Mouse (Mus musculus) MEL (cell line): Measurements from ENCODE around the gene Lrrc34. TPM values are rescaled to one million over a fixed set of nuclear protein-coding genes. Genes with fewer than 3 reads are reported as not detected.
A peak's percentile ranks its signal among the peaks of the same experiment; 100 is the strongest.

Experiments
- DNase-seq: peaks from one replicate; pipeline ENCODE4 v3.0.0; 2011; ENCODE audit warnings: low read depth, low spot score
- H3K27ac ChIP-seq: 2 replicates; pipeline ENCODE4 v1.5.1; 2012; ENCODE audit warnings: low read depth, mild to moderate bottlenecking, control low read depth, low read length, moderate library complexity; ENCODE audit not compliant: control insufficient read depth
- H3K27me3 ChIP-seq, 2 experiments: fragments of 150-350 bp in 1 of 2; sonication (generic) in 1 of 2; 2 replicates each; pipeline ENCODE4 v1.6.1; 2012; ENCODE audit warnings: low read length in 2 of 2, mild to moderate bottlenecking in 2 of 2, improper control_type of control experiment in 1 of 2, moderate library complexity in 1 of 2; ENCODE audit not compliant: insufficient read depth in 2 of 2, control insufficient read depth in 1 of 2
- H3K36me3 ChIP-seq, 2 experiments: 2 replicates each; pipeline ENCODE4 v1.6.1; 2012 to 2014; ENCODE audit warnings: low read length in 2 of 2, improper control_type of control experiment in 1 of 2, inconsistent platforms in 1 of 2, mild to moderate bottlenecking in 1 of 2; ENCODE audit not compliant: insufficient read depth in 2 of 2, control insufficient read depth in 1 of 2
- H3K4me1 ChIP-seq, 2 experiments: fragments of 150-350 bp in 1 of 2; sonication (generic) in 1 of 2; 2 replicates each; pipeline ENCODE4 v1.6.1; 2012; ENCODE audit warnings: low read length in 2 of 2, improper control_type of control experiment in 1 of 2, mild to moderate bottlenecking in 1 of 2; ENCODE audit not compliant: insufficient read depth in 2 of 2, control insufficient read depth in 1 of 2
- H3K4me3 ChIP-seq, 2 experiments: fragments of 150-350 bp in 1 of 2; sonication (generic) in 1 of 2; 2 replicates each; pipeline ENCODE4 v1.5.1; 2012; ENCODE audit warnings: low read depth in 2 of 2, low read length in 2 of 2, mild to moderate bottlenecking in 2 of 2, moderate library complexity in 2 of 2, control low read depth in 1 of 2, improper control_type of control experiment in 1 of 2; ENCODE audit not compliant: control insufficient read depth in 1 of 2, insufficient read depth in 1 of 2
- H3K79me2 ChIP-seq: 2 replicates; pipeline ENCODE4 v1.6.1; 2012; ENCODE audit warnings: mild to moderate bottlenecking, low read length, moderate library complexity; ENCODE audit not compliant: control insufficient read depth, poor library complexity, insufficient read depth
- H3K9ac ChIP-seq: 2 replicates; pipeline ENCODE4 v1.6.1; 2012; ENCODE audit warnings: low read depth, mild to moderate bottlenecking, control low read depth, low read length, moderate library complexity; ENCODE audit not compliant: control insufficient read depth, poor library complexity, severe bottlenecking
- H3K9me3 ChIP-seq: fragments of 150-350 bp; sonication (generic); replicated peaks from 2 replicates; pipeline ENCODE4 v1.6.1; 2012; ENCODE audit warnings: mild to moderate bottlenecking, low read length, improper control_type of control experiment, moderate library complexity; ENCODE audit not compliant: insufficient read depth
- BHLHE40 ChIP-seq: IDR thresholded peaks from 2 replicates; pipeline ENCODE4 v1.6.1; 2012; ENCODE audit warnings: low read depth, mild to moderate bottlenecking, inconsistent platforms, low read length, improper control_type of control experiment, borderline replicate concordance
- CHD1 ChIP-seq: IDR thresholded peaks from 2 replicates; pipeline ENCODE4 v1.6.1; 2012; ENCODE audit warnings: low read depth, mild to moderate bottlenecking, inconsistent platforms, low read length, improper control_type of control experiment
- CHD2 ChIP-seq: IDR thresholded peaks from 2 replicates; pipeline ENCODE4 v1.6.1; 2011; ENCODE audit warnings: low read length, improper control_type of control experiment
- CTCF ChIP-seq, 3 experiments: IDR thresholded peaks in 2 of 3; conservative IDR thresholded peaks in 1 of 3; 2 replicates each; pipeline ENCODE4 v1.5.1; 2011 to 2012; ENCODE audit warnings: low read length in 3 of 3, low read depth in 2 of 3, mild to moderate bottlenecking in 2 of 3, improper control_type of control experiment in 1 of 3, inconsistent platforms in 1 of 3, mixed read lengths in 1 of 3, moderate library complexity in 1 of 3; ENCODE audit not compliant: control insufficient read depth in 1 of 3, insufficient read depth in 1 of 3, poor library complexity in 1 of 3, severe bottlenecking in 1 of 3
- ETS1 ChIP-seq: IDR thresholded peaks from 2 replicates; pipeline ENCODE4 v1.6.1; 2012; ENCODE audit warnings: low read depth, mild to moderate bottlenecking, inconsistent platforms, low read length, improper control_type of control experiment, moderate library complexity
- GATA1 ChIP-seq: IDR thresholded peaks from 2 replicates; pipeline ENCODE4 v1.6.1; 2011; ENCODE audit warnings: low read depth, low read length, improper control_type of control experiment
- JUND ChIP-seq: IDR thresholded peaks from 2 replicates; pipeline ENCODE4 v1.6.1; 2011; ENCODE audit warnings: low read depth, mild to moderate bottlenecking, improper control_type of control experiment, low read length
- KAT2A ChIP-seq: conservative IDR thresholded peaks from 2 replicates; pipeline ENCODE4 v1.6.1; 2012; ENCODE audit warnings: low read depth, low read length, improper control_type of control experiment, inconsistent platforms
- MAFK ChIP-seq: IDR thresholded peaks from 2 replicates; pipeline ENCODE4 v1.6.1; 2011; ENCODE audit warnings: low read depth, mild to moderate bottlenecking, low read length, improper control_type of control experiment, borderline replicate concordance
- MAX ChIP-seq: IDR thresholded peaks from 2 replicates; pipeline ENCODE4 v1.6.1; 2011; ENCODE audit warnings: low read length, improper control_type of control experiment
- MYB ChIP-seq: IDR thresholded peaks from 2 replicates; pipeline ENCODE4 v1.6.1; 2011; ENCODE audit warnings: mild to moderate bottlenecking, low read depth, low read length, improper control_type of control experiment
- POLR2A ChIP-seq, 2 experiments: IDR thresholded peaks; 2 replicates each; pipeline ENCODE4 v1.6.1; 2011 to 2012; ENCODE audit warnings: low read length in 2 of 2, mild to moderate bottlenecking in 2 of 2, control low read depth in 1 of 2, improper control_type of control experiment in 1 of 2, low read depth in 1 of 2, moderate library complexity in 1 of 2; ENCODE audit not compliant: control insufficient read depth in 1 of 2, insufficient read depth in 1 of 2, poor library complexity in 1 of 2
- RAD21 ChIP-seq: IDR thresholded peaks from 2 replicates; pipeline ENCODE4 v1.6.1; 2011; ENCODE audit warnings: mild to moderate bottlenecking, low read depth, low read length, improper control_type of control experiment
- SMC3 ChIP-seq: IDR thresholded peaks from 2 replicates; pipeline ENCODE4 v1.6.1; 2011; ENCODE audit warnings: low read depth, low read length, improper control_type of control experiment
- polyA plus RNA-seq, 2 experiments: library from polyadenylated mRNA; stranded (reverse) in 1 of 2; unstranded in 1 of 2; fragments of >175 nt in 1 of 2; fragments of >200 nt in 1 of 2; gene quantifications; 2 replicates each; pipeline versions ENCODE4 v1.2.1 to v1.2.4; 2012; ENCODE audit warnings: low replicate concordance in 2 of 2, low read depth in 1 of 2; ENCODE audit not compliant: insufficient read length in 2 of 2, insufficient read depth in 1 of 2, missing spikeins in 1 of 2
- total RNA-seq: library from RNA; depleted of rRNA; stranded (reverse); fragments of 300-350 nt; gene quantifications from 2 replicates; pipeline ENCODE4 v1.2.3, GENCODE M21; 2012

Gene Lrrc34
- total and polyA plus RNA-seq, 3 experiments = not detected

GRCm38 (mm10) chr3:30646761-30647160 lies 908 bp downstream of the Lrrc34 start:
- Histone ChIP-seq H3K27ac (no peak overlapping the region), H3K9me3 (no peaks in the 10 kb centered on the region), H3K4me1 (no peaks in the 10 kb centered on the region), H3K27me3 (no peaks in the 10 kb centered on the region; a peak in 1 of 4 replicates), H3K36me3 (no peaks in the 10 kb centered on the region), H3K9ac (no peak overlapping the region), H3K79me2 (no peaks in the 10 kb centered on the region), H3K4me3 (no peak overlapping the region)
- DNase-seq = no peak
- no peak for TF ChIP-seq JUND
- no peak for TF ChIP-seq SMC3
- no peak for TF ChIP-seq MAX
- no peak for TF ChIP-seq GATA1
- no peak for TF ChIP-seq MAFK
- no peak for TF ChIP-seq KAT2A
- no peak for TF ChIP-seq CTCF (IDR thresholded peaks at IDR 0.05 in 2 of 3, conservative IDR thresholded peaks at IDR 0.05 in 1 of 3; ENCODE audit: control insufficient read depth in 1 of 3, insufficient read depth in 1 of 3, low read depth in 2 of 3, low read length in 3 of 3, poor library complexity in 1 of 3, severe bottlenecking in 1 of 3)

- no peak for DNase-seq
- Histone ChIP-seq H3K27ac (no peak within 1 kb of the TSS), H3K4me1 (peaks cover 0 to 2% of the 10 kb centered on the region in 2 experiments; a peak in 2 of 4 replicates), H3K4me3 (no peak within 1 kb of the TSS), H3K79me2 (no peaks in the 10 kb centered on the region), H3K9ac (no peak within 1 kb of the TSS), H3K27me3 (no peaks in the 10 kb centered on the region), H3K9me3 (no peaks in the 10 kb centered on the region), H3K36me3 (no peaks in the 10 kb centered on the region)
- TF ChIP-seq CHD1 (no peak), SMC3 (no peak), POLR2A (IDR thresholded peaks at IDR 0.05; ENCODE audit: control insufficient read depth in 1 of 2, insufficient read depth in 1 of 2, low read depth in 1 of 2, low read length in 2 of 2, poor library complexity in 1 of 2) (no peak), CHD2 (no peak), KAT2A (no peak), JUND (no peak), BHLHE40 (no peak)
Observed at GRCm38 (mm10) chr3:30644207-30644606, 3.5 kb downstream of the Lrrc34 start, which contains the start of gene Lrriq4. TSS of gene Lrriq4 (plus strand) at chr3:30644507.

GRCm38 (mm10) chr3:30635629-30636028 lies 12.0 kb downstream of the Lrrc34 start:
- H3K27me3 ChIP-seq = no peaks in the 10 kb centered on the region
- no peaks in the 10 kb centered on the region for H3K79me2 ChIP-seq
- no peak overlapping the region for H3K9ac ChIP-seq
- H3K9me3 ChIP-seq = no peaks in the 10 kb centered on the region
- TF ChIP-seq SMC3 (peak; percentile 18; the same call in 1 of the 2 replicates), RAD21 (peak; percentile 18), CTCF (IDR thresholded peaks at IDR 0.05 in 2 of 3, conservative IDR thresholded peaks at IDR 0.05 in 1 of 3; ENCODE audit: control insufficient read depth in 1 of 3, insufficient read depth in 1 of 3, low read depth in 2 of 3, low read length in 3 of 3, poor library complexity in 1 of 3, severe bottlenecking in 1 of 3) (peak in 2 of 3 experiments; percentile 34 to 43; a peak in 5 of 6 replicates), MYB (no peak), ETS1 (no peak)
- H3K36me3 ChIP-seq = no peaks in the 10 kb centered on the region
- H3K4me3 ChIP-seq = no peak overlapping the region
- DNase-seq = peak; percentile 14
- no peak overlapping the region for H3K27ac ChIP-seq
- peaks cover 0 to 3% of the 10 kb centered on the region in 2 experiments; a peak in 2 of 4 replicates for H3K4me1 ChIP-seq
